Mouse (Mus musculus) Patski (cell line): Measurements from ENCODE around the gene Rpa1. TPM values are rescaled to one million over a fixed set of nuclear protein-coding genes. Genes with fewer than 3 reads are reported as not detected.
"Not testable (repeated sequence)": the region's sequence is repeated elsewhere in the genome, so short reads cannot be mapped to it uniquely, and the experiment has no call there.

Experiments used
- ATAC-seq: fragments of 100-300 bp; one replicate; pipeline ENCODE4 v1.8.0; 2021
- CTCF ChIA-PET: fragments of 350-600 bp; sonication (Branson Sonifier 250); formaldehyde crosslinking; loops from one replicate; lab custom pipeline; 2022; ENCODE audit warnings: inconsistent platforms; lab: Charles Lee
- POLR2A ChIA-PET: fragments of 350-600 bp; sonication (Branson Sonifier 250); formaldehyde crosslinking; loops from one replicate; lab custom pipeline; 2022; ENCODE audit warnings: antibody characterized with exemption, inconsistent platforms; lab: Charles Lee
- DNase-seq: peaks from one replicate; pipeline ENCODE4 v3.0.0-alpha.2; 2011; ENCODE audit warnings: low read depth, low spot score
- H3K27me3 ChIP-seq: fragments of 371-371 bp; one replicate; pipeline ENCODE4 v1.5.1; 2021
- CTCF ChIP-seq: fragments of 100-300 bp; IDR thresholded peaks from one replicate; pipeline ENCODE4 v1.5.1; 2021
- in situ Hi-C: fragments of 300-500 bp; cut with MboI; formaldehyde crosslinking; loops from 3 replicates; pipeline ENCODE4 v1.11.1; 2018; ENCODE audit warnings: low pct_unique_long_range_greater_than_20kb, mixed read lengths
- polyA plus RNA-seq: library from polyadenylated mRNA; unstranded; gene quantifications from one replicate; pipeline ENCODE4 v1.2.3, GENCODE M21; 2021

Gene Rpa1
- polyA plus RNA-seq, 1 experiment from 2014 or later, result 64.8 TPM

- H3K27me3 ChIP-seq, result no peaks in the 10 kb centered on the region
These were observed 59.0 kb downstream of the Rpa1 start for GRCm38 (mm10) chr11:75289120-75289519.

DNA sequence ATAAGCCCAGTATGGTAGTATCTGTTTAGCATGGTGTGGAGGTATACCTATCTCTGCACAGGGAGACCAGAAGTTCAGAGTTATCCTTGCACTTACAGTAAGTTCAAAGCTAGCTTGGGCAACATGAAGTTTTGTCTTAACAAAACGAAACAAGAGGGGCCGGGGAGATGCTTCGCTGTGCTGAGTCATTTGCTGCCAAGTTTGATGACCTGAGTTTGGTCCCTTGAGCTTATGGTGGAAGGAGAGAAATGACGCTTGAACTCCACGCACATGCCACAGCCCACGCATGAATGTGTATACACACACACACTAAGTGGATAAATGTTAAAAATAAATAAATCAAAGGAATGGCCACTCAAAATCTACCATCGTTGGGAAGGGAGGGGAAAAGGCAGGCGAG, 59.6 kb downstream of the Rpa1 start:
- DNase-seq (no peak), ATAC-seq (no peak)
- CTCF ChIA-PET, result interaction anchor here (1.8 kb wide), 1 partner anchor 57 kb away, joined by 6 read pairs; no protein-coding TSS in a partner anchor
- POLR2A ChIA-PET, result no interaction called here
- in situ Hi-C loops, result no loop called here
- H3K27me3 ChIP-seq, result no peaks in the 10 kb centered on the region
- TF ChIP-seq CTCF, result no peak

More at GRCm38 (mm10) chr11:75289120-75289519, 59.0 kb downstream of the Rpa1 start:
- in situ Hi-C loops, result no loop called here
- DNase-seq (no peak), ATAC-seq (no peak)
- POLR2A ChIA-PET, result interaction anchor here (1.1 to 1.7 kb wide), 2 partner anchors 16 to 95 kb away, joined by 3 to 9 read pairs; partner anchors contain the start of gene Rtn4rl1
- no peak for TF ChIP-seq CTCF
- CTCF ChIA-PET, result interaction anchor here (1.7 to 3.3 kb wide), 4 partner anchors 54 to 110 kb away, joined by 7 to 22 read pairs (median 15); partner anchors contain the start of genes Dph1, Ovca2 and Rtn4rl1

DNA sequence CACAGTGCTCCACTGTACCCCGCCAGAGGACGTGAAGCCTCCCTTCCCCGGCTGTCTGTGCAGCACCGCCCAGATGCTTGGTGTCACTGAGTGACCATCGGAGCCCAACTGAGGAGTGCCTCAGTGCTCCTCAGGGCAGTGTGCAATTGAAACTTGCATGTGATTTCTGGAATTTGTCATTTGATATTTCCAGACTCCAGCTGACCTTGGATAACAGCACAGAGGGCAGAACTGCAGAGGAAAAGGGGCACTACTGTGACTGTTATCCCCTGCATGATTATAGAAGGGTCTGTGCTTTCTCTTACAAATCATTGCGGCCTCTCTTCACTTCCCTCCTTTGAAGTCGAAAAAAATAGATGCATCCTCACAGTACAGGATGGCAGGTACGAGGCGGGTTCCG, 60.2 kb downstream of the Rpa1 start:
- in situ Hi-C loops, result no loop called here
- ChIA-PET CTCF (interaction anchor here (1.8 kb wide), 1 partner anchor 56 kb away, joined by 6 read pairs; no protein-coding TSS in a partner anchor), POLR2A (no interaction called here)
- no peaks in the 10 kb centered on the region for H3K27me3 ChIP-seq
- ATAC-seq (no peak), DNase-seq (no peak)
- TF ChIP-seq CTCF, result no peak

- POLR2A ChIA-PET, result no interaction called here
- in situ Hi-C loops, result no loop called here
- ATAC-seq (no peak), DNase-seq (no peak)
- CTCF ChIA-PET, result interaction anchor here (1.4 to 1.8 kb wide), 2 partner anchors 55 to 106 kb away, joined by 3 to 6 read pairs; no protein-coding TSS in a partner anchor
- no peak for TF ChIP-seq CTCF
- H3K27me3 ChIP-seq, result no peaks in the 10 kb centered on the region
These were observed 61.3 kb downstream of the Rpa1 start for GRCm38 (mm10) chr11:75286868-75287267.

DNA sequence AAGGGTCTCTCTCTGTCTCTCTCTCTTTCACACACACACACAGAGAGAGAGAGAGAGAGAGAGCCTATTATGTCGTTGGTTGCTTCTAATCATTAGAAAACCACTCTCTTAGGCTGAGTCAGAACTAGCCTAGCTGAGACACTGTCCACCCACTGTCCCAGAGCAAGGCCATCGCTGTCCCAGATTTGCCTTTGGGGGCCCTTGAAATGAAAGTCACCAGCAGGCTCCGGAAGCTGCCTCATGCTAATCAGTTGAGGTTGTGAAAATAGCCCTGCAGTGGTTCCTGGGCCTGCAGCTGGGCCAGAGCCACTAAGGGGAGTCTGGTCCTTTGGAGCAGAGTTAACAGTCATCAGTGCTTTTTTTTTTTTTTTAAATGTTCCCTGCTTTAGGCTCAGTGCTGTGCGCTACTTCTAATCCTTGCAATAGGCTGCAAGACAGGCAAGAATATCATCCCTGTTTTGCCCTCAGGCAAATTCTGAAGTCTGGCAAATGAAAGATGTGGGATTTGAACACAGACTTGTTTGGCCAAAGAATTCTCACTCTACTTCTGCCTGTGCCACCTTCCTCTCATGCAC, 62.1 kb downstream of the Rpa1 start:
- no peak for TF ChIP-seq CTCF
- in situ Hi-C loops, result no loop called here
- ATAC-seq, result no peak
- CTCF ChIA-PET, result interaction anchor here (1.4 kb wide), 1 partner anchor 105 kb away, joined by 3 read pairs; no protein-coding TSS in a partner anchor
- POLR2A ChIA-PET, result no interaction called here
- no peak for DNase-seq
- H3K27me3 ChIP-seq, result no peaks in the 10 kb centered on the region

DNA sequence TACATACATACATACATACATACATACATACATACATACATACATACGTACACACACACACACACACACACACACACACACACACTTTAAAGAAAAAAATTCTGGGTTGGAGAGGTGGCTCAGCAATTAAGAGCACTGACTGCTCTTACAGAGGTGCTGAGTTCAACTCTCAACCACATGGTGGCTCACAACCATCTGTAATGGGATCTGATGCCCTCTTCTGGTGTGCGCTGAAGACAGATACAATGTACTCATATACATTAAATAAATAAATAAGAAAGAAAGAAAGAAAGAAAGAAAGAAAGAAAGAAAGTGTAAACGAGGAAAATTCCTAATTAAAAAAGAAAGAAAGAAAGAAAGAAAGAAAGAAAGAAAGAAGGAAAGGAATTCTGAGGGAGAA, 64.3 kb downstream of the Rpa1 start:
- in situ Hi-C loops, H3K27me3 ChIP-seq, CTCF ChIA-PET: not testable (repeated sequence)

GRCm38 (mm10) chr11:75282496-75283120, 65.5 kb downstream of the Rpa1 start:
- no peaks in the 10 kb centered on the region for H3K27me3 ChIP-seq
- in situ Hi-C loops, result no loop called here
- no peak for ATAC-seq
- POLR2A ChIA-PET, result no interaction called here
- no peak for DNase-seq
- CTCF ChIA-PET, result interaction anchor here (0.6 kb wide), 1 partner anchor 61 kb away, joined by 3 read pairs; no protein-coding TSS in a partner anchor
- no peak for TF ChIP-seq CTCF

More for the DNA sequence above, 64.3 kb downstream of the Rpa1 start:
- POLR2A ChIA-PET, ATAC-seq, DNase-seq: not testable (repeated sequence)

- ATAC-seq (no peak), DNase-seq (no peak)
- no peaks in the 10 kb centered on the region for H3K27me3 ChIP-seq
- in situ Hi-C loops, result no loop called here
- CTCF ChIA-PET, result interaction anchor here (1.0 kb wide), 1 partner anchor 13 kb away, joined by 3 read pairs; no protein-coding TSS in a partner anchor
- POLR2A ChIA-PET, result no interaction called here
- no peak for TF ChIP-seq CTCF
These were observed 66.5 kb downstream of the Rpa1 start for GRCm38 (mm10) chr11:75281380-75282256.

DNA sequence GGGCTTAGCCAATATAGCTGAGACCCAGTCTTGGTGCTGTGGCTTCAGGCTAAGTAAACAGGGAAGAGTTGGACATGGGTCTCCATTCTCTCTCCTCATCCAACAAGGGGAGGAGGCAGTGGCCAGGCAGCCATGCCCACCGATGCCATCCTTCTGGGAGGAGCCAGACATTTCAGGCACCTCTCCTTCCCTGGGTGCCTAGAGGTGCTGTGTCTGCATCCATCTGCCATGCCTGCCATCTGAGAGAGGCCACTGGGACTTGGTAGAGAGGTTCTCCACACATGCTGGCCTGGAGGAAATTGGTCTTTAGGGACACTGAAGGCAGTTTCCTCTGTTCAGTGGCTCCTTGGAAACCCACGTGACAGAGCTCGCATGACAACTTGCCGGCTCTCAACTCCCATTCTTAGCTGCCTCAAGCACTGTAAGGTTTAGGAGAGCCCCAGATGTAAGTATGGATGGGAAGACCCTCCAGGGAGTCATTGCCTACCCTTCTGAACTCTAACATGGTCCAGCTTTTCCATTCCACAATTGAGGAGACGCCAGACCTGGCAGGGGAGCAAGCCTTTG, 67.6 kb downstream of the Rpa1 start:
- no peak for DNase-seq
- TF ChIP-seq CTCF, result no peak
- CTCF ChIA-PET, result interaction anchor here (1.0 to 1.6 kb wide), 3 partner anchors 10 to 90 kb away, joined by 3 to 5 read pairs (median 3); partner anchors contain the start of gene Dph1

DNA sequence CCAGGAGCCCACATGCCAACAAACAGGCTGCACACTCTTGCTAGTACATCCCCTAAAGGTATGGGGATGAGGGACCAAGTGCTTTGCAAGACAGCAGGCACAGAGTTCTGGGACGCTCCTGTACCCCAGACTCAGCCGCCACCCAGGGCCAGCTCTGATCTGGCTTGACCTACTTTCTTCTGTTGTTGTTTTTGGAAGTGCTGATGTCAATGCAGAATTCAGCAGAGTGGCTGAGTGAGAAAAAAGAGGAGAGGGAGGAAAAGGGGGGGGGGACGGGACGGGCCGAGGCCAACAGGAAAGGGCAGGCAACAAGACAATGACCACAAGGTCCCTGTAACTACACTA, 68.1 kb downstream of the Rpa1 start:
- no peak for TF ChIP-seq CTCF
- ATAC-seq, result no peak
- CTCF ChIA-PET, result interaction anchor here (1.0 to 2.1 kb wide), 4 partner anchors 10 to 89 kb away, joined by 3 to 12 read pairs (median 4); partner anchors contain the start of gene Dph1
- DNase-seq, result no peak
- in situ Hi-C loops, result no loop called here
- POLR2A ChIA-PET, result interaction anchor here (0.5 to 0.6 kb wide), 2 partner anchors 8 to 74 kb away, joined by 3 to 5 read pairs; no protein-coding TSS in a partner anchor
- H3K27me3 ChIP-seq, result no peaks in the 10 kb centered on the region

More for the DNA sequence above, 67.6 kb downstream of the Rpa1 start:
- ATAC-seq, result no peak
- no peaks in the 10 kb centered on the region for H3K27me3 ChIP-seq
- in situ Hi-C loops, result no loop called here
- POLR2A ChIA-PET, result interaction anchor here (0.5 to 0.6 kb wide), 2 partner anchors 9 to 74 kb away, joined by 3 to 5 read pairs; no protein-coding TSS in a partner anchor
